Mouse (Mus musculus) liver, embryonic 14.5 days (tissue): ENCODE measurements around the gene Ube2e3.

Source experiments
- CTCF ChIP-seq: IDR thresholded peaks from 2 replicates; pipeline ENCODE4 v1.5.1; 2016; ENCODE audit warnings: antibody characterized with exemption, low read depth, control low read depth
- EP300 ChIP-seq: IDR thresholded peaks from 2 replicates; pipeline ENCODE4 v1.6.1; 2016; ENCODE audit warnings: antibody characterized with exemption, low read depth

- TF ChIP-seq CTCF, result peak; percentile 60
- TF ChIP-seq EP300, result no peak
Observed at GRCm38 (mm10) chr2:78914861-78915260, 46.9 kb downstream of the Ube2e3 start.
